Mouse (Mus musculus): ENCODE measurements around the gene Prn. TPM values are rescaled to one million over a fixed set of nuclear protein-coding genes. Genes with fewer than 3 reads are reported as not detected.
A peak's percentile ranks its signal among the peaks of the same experiment; 100 is the strongest.

Gene Prn
- polyA plus RNA-seq (2016; fragmentation: Nextera tagmentation; extraction: Ambion mirVana): not detected in 2 replicates

GRCm38 (mm10) chr2:131909683-131910572, at the start of gene Prn, which contains the start of gene Prnp:
Prn (plus strand) TSS chr2:131909957.
Prnp (plus strand) TSS chr2:131909928.
- peak within 1 kb of the TSS; percentile 83 for H3K9ac ChIP-seq
- WGBS: 5% methylated on average over 38 of the region's 52 CpGs
- peak within 1 kb of the TSS; percentile 73 for H3K4me3 ChIP-seq (replicated peaks)
- H3K27me3 ChIP-seq: 0 out of 2 replicates have a peak, but pooled peaks cover 4% of the 10 kb centered on the region
- peak within 1 kb of the TSS; percentile 90 for H3K27ac ChIP-seq
- H3K4me2 ChIP-seq: peak within 1 kb of the TSS; percentile 66
- peaks cover 25% of the 10 kb centered on the region for H3K4me1 ChIP-seq
- H3K9me3 ChIP-seq: no peaks in the 10 kb centered on the region
- peak; percentile 92 for ATAC-seq (ENCODE audit: low FRiP score)
- no peaks in the 10 kb centered on the region for H3K36me3 ChIP-seq (replicated peaks)

GRCm38 (mm10) chr2:131862617-131863275, 47.0 kb upstream of the Prn start:
- Histone ChIP-seq H3K9me3 (no peaks in the 10 kb centered on the region), H3K9ac (no peak overlapping the region), H3K27ac (peak overlapping the region; percentile 74), H3K4me1 (peaks cover 17% of the 10 kb centered on the region), H3K27me3 (no peaks in the 10 kb centered on the region), H3K4me2 (no peak overlapping the region), H3K4me3 (replicated peaks) (no peak overlapping the region), H3K36me3 (replicated peaks) (no peaks in the 10 kb centered on the region)
- WGBS: 53% methylated on average over 3 of the region's 3 CpGs
- peak; percentile 88 for ATAC-seq (ENCODE audit: low FRiP score)

- Histone ChIP-seq H3K4me3 (replicated peaks) (no peak overlapping the region), H3K36me3 (replicated peaks) (no peaks in the 10 kb centered on the region), H3K9ac (no peak overlapping the region), H3K9me3 (no peaks in the 10 kb centered on the region), H3K4me1 (peaks cover 17% of the 10 kb centered on the region), H3K27ac (peak overlapping the region; percentile 46; the same call in 1 of the 2 replicates), H3K4me2 (no peak overlapping the region), H3K27me3 (no peaks in the 10 kb centered on the region)
- no peak for ATAC-seq (ENCODE audit: low FRiP score)
- 81% methylated on average over 3 of the region's 3 CpGs for WGBS
These were observed 46.3 kb upstream of the Prn start for GRCm38 (mm10) chr2:131863472-131863871.

GRCm38 (mm10) chr2:131864262-131864796, 45.4 kb upstream of the Prn start:
- no peak overlapping the region for H3K4me3 ChIP-seq (replicated peaks)
- H3K27me3 ChIP-seq: no peaks in the 10 kb centered on the region
- H3K9me3 ChIP-seq: no peaks in the 10 kb centered on the region
- H3K4me2 ChIP-seq: no peak overlapping the region
- no peak overlapping the region for H3K27ac ChIP-seq
- WGBS: 83% methylated on average over 2 of the region's 2 CpGs
- H3K9ac ChIP-seq: no peak overlapping the region
- peaks cover 17% of the 10 kb centered on the region for H3K4me1 ChIP-seq
- H3K36me3 ChIP-seq (replicated peaks): no peaks in the 10 kb centered on the region
- no peak for ATAC-seq (ENCODE audit: low FRiP score)

GRCm38 (mm10) chr2:131866676-131867075, 43.1 kb upstream of the Prn start:
- H3K36me3 ChIP-seq (replicated peaks): no peaks in the 10 kb centered on the region
- H3K9me3 ChIP-seq: no peaks in the 10 kb centered on the region
- H3K4me2 ChIP-seq: no peak overlapping the region
- no peak overlapping the region for H3K9ac ChIP-seq
- ATAC-seq (ENCODE audit: low FRiP score): no peak
- peaks cover 17% of the 10 kb centered on the region for H3K4me1 ChIP-seq
- no peak overlapping the region for H3K27ac ChIP-seq
- H3K4me3 ChIP-seq (replicated peaks): no peak overlapping the region
- no peaks in the 10 kb centered on the region for H3K27me3 ChIP-seq

GRCm38 (mm10) chr2:131868983-131869382, 40.8 kb upstream of the Prn start:
- no peak for ATAC-seq (ENCODE audit: low FRiP score)
- Histone ChIP-seq H3K9ac (no peak overlapping the region), H3K36me3 (replicated peaks) (no peaks in the 10 kb centered on the region), H3K4me2 (no peak overlapping the region), H3K4me1 (peaks cover 7% of the 10 kb centered on the region; the same call in 1 of the 2 replicates), H3K27ac (no peak overlapping the region), H3K9me3 (no peaks in the 10 kb centered on the region), H3K27me3 (no peaks in the 10 kb centered on the region), H3K4me3 (replicated peaks) (no peak overlapping the region)
- WGBS: 93% methylated on average over 5 of the region's 5 CpGs

- Histone ChIP-seq H3K36me3 (replicated peaks) (no peaks in the 10 kb centered on the region), H3K4me1 (no peaks in the 10 kb centered on the region), H3K27me3 (no peaks in the 10 kb centered on the region), H3K4me3 (replicated peaks) (no peak overlapping the region), H3K4me2 (no peak overlapping the region), H3K27ac (no peak overlapping the region), H3K9ac (no peak overlapping the region), H3K9me3 (no peaks in the 10 kb centered on the region)
- WGBS: 82% methylated on average over 1 of the region's 1 CpGs
- no peak for ATAC-seq (ENCODE audit: low FRiP score)
These were observed 36.4 kb upstream of the Prn start for GRCm38 (mm10) chr2:131873376-131873775.

GRCm38 (mm10) chr2:131876551-131877265, 33.0 kb upstream of the Prn start:
- H3K9me3 ChIP-seq: no peaks in the 10 kb centered on the region
- WGBS: 94% methylated on average over 7 of the region's 7 CpGs
- H3K27me3 ChIP-seq: no peaks in the 10 kb centered on the region
- H3K27ac ChIP-seq: no peak overlapping the region
- H3K36me3 ChIP-seq (replicated peaks): no peaks in the 10 kb centered on the region
- no peak for ATAC-seq (ENCODE audit: low FRiP score)
- H3K4me1 ChIP-seq: no peaks in the 10 kb centered on the region
- no peak overlapping the region for H3K4me3 ChIP-seq (replicated peaks)
- H3K9ac ChIP-seq: no peak overlapping the region
- H3K4me2 ChIP-seq: no peak overlapping the region

GRCm38 (mm10) chr2:131881766-131882165, 28.0 kb upstream of the Prn start:
- Histone ChIP-seq H3K4me2 (no peak overlapping the region), H3K27me3 (no peaks in the 10 kb centered on the region), H3K9ac (no peak overlapping the region), H3K4me1 (peaks cover 12% of the 10 kb centered on the region), H3K36me3 (replicated peaks) (no peaks in the 10 kb centered on the region), H3K9me3 (no peaks in the 10 kb centered on the region), H3K4me3 (replicated peaks) (no peak overlapping the region), H3K27ac (no peak overlapping the region)
- ATAC-seq (ENCODE audit: low FRiP score): no peak
- 54% methylated on average over 4 of the region's 4 CpGs for WGBS

- no peak overlapping the region for H3K4me2 ChIP-seq
- H3K9me3 ChIP-seq: no peaks in the 10 kb centered on the region
- no peak overlapping the region for H3K27ac ChIP-seq
- no peak overlapping the region for H3K9ac ChIP-seq
- no peak for ATAC-seq (ENCODE audit: low FRiP score)
- no peak overlapping the region for H3K4me3 ChIP-seq (replicated peaks)
- no peaks in the 10 kb centered on the region for H3K27me3 ChIP-seq
- peaks cover 12% of the 10 kb centered on the region for H3K4me1 ChIP-seq
- WGBS: 76% methylated on average over 2 of the region's 2 CpGs
- H3K36me3 ChIP-seq (replicated peaks): no peaks in the 10 kb centered on the region
These were observed 26.6 kb upstream of the Prn start for GRCm38 (mm10) chr2:131883136-131883535.

- Histone ChIP-seq H3K4me2 (no peak overlapping the region), H3K27me3 (no peaks in the 10 kb centered on the region), H3K4me3 (replicated peaks) (no peak overlapping the region), H3K4me1 (peaks cover 24% of the 10 kb centered on the region), H3K27ac (no peak overlapping the region), H3K36me3 (replicated peaks) (no peaks in the 10 kb centered on the region), H3K9ac (no peak overlapping the region), H3K9me3 (no peaks in the 10 kb centered on the region)
- 93% methylated on average over 6 of the region's 6 CpGs for WGBS
- no peak for ATAC-seq (ENCODE audit: low FRiP score)
These were observed 23.1 kb upstream of the Prn start for GRCm38 (mm10) chr2:131886503-131887160.
